Mouse (Mus musculus) embryonic facial prominence, embryonic 14.5 days (tissue): Measurements from ENCODE around the gene Ggn. TPM values are rescaled to one million over a fixed set of nuclear protein-coding genes. Genes with fewer than 3 reads are reported as not detected.
"Not testable (repeated sequence)": the region's sequence is repeated elsewhere in the genome, so short reads cannot be mapped to it uniquely, and the experiment has no call there.

ENCODE experiments used
- ATAC-seq: fragments of 200-750 bp; cut with Nextera tagmentation; 2 replicates; pipeline ENCODE4 v1.8.0; 2017; ENCODE audit warnings: low read depth, moderate number of reproducible peaks, moderate TSS enrichment
- DNase-seq: peaks from one replicate; pipeline ENCODE4 v3.0.0-alpha.2; 2015; ENCODE audit warnings: low spot score
- H3K27ac ChIP-seq: fragments of 300-500 bp; sonication (generic); replicated peaks from 2 replicates; pipeline ENCODE4 v1.5.1; 2014; ENCODE audit warnings: low read depth, mild to moderate bottlenecking, low read length, moderate library complexity
- H3K27me3 ChIP-seq: fragments of 300-500 bp; sonication (generic); replicated peaks from 2 replicates; pipeline ENCODE4 v1.6.1; 2014; ENCODE audit warnings: low read length; ENCODE audit not compliant: control insufficient read depth, insufficient read depth
- H3K36me3 ChIP-seq: fragments of 300-500 bp; sonication (generic); 2 replicates; pipeline ENCODE4 v1.6.1; 2014; ENCODE audit warnings: low read length, mixed read lengths; ENCODE audit not compliant: control insufficient read depth, insufficient read depth
- H3K4me1 ChIP-seq: fragments of 300-500 bp; sonication (generic); 2 replicates; pipeline ENCODE4 v1.6.1; 2014; ENCODE audit warnings: antibody characterized with exemption, low read length; ENCODE audit not compliant: control insufficient read depth, insufficient read depth
- H3K4me2 ChIP-seq: fragments of 300-500 bp; sonication (generic); 2 replicates; pipeline ENCODE4 v1.6.1; 2014; ENCODE audit warnings: low read depth, mild to moderate bottlenecking, low read length, moderate library complexity, mixed read lengths
- H3K4me3 ChIP-seq: fragments of 300-500 bp; sonication (generic); 2 replicates; pipeline ENCODE4 v1.5.1; 2014; ENCODE audit warnings: low read depth, mild to moderate bottlenecking, low read length
- H3K9ac ChIP-seq: fragments of 300-500 bp; sonication (generic); 2 replicates; pipeline ENCODE4 v1.6.1; 2014; ENCODE audit warnings: low read depth, mild to moderate bottlenecking, low read length, moderate library complexity, mixed read lengths
- H3K9me3 ChIP-seq: fragments of 300-500 bp; sonication (generic); 2 replicates; pipeline ENCODE4 v1.6.1; 2016; ENCODE audit warnings: low read length; ENCODE audit not compliant: control insufficient read depth
- WGBS: fragments of 180-500 bp; shearing (Covaris S2); extraction: QIAGEN DNeasy Blood & Tissue Kit; methylation state at CpG from one replicate; pipeline ENCODE4 v1.1.7; 2014; 5-methylcytosine and 5-hydroxymethylcytosine counted together
- polyA plus RNA-seq: library from polyadenylated mRNA; unstranded; fragments of >200 nt; fragmentation: Nextera tagmentation; extraction: Ambion mirVana; gene quantifications from 2 replicates; pipeline ENCODE4 v1.2.1, GENCODE M21; 2014

The Ggn gene
- polyA plus RNA-seq, 1 experiment from 2014 or later: 0.72 TPM

DNA sequence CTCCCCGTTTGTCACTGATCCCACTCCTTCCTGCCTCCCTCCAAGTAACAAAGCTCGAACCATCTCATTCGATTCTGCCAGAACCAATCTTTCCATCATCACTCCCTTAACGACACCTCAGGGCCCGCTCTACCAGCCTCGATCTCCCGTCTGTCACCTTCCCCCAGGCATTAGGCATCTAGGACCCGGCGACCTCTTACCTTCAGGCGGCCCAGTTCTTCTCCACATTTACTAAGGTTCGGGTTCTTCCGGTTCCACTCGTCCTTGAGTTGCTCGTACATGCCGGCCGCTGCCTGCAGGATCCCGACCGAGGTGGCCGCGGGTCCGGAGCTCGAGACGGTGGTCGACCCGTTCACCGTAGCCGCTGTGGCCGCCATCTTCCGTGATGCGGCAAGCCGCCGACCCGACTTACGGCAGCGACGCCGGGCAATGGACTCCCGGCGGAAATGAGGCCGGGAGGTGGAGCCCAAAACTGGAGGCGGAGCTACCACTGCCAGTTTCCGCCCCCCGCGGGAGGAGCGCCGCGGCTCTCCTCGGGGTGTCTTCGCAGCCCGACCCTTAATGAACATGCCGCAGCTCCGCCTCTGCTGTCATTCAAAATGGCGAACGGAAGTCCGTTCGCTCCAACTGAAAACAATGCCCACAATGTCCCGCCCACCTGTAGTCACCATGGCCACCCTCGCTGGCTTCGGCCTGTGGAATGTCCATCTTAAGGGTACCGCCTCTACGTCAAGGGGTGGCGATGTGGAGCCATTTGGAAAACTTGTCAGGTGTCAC is 10.3 kb downstream of the Ggn start, which contains the start of gene Psmd8:
TSS of gene Psmd8 (minus strand) at position 625 of the 777 bp plus-strand sequence.
- Histone ChIP-seq H3K4me1 (peaks cover 10% of the 10 kb centered on the region; the same call in 1 of the 2 replicates), H3K9me3 (no peaks in the 10 kb centered on the region), H3K9ac (peak within 1 kb of the TSS; percentile 89), H3K27ac (peak within 1 kb of the TSS; percentile 66), H3K4me2 (peak within 1 kb of the TSS; percentile 81), H3K36me3 (peaks cover 24% of the 10 kb centered on the region), H3K27me3 (no peaks in the 10 kb centered on the region), H3K4me3 (peak within 1 kb of the TSS; percentile 73)
- ATAC-seq (peak; percentile 97), DNase-seq (peak; percentile 99)
- WGBS: under 1% methylated on average over 62 of the region's 62 CpGs

GRCm38 (mm10) chr7:29180854-29181236 is 10.8 kb downstream of the Ggn start:
- peak overlapping the region; percentile 73 for H3K4me3 ChIP-seq
- WGBS: 38% methylated on average over 5 of the region's 5 CpGs
- H3K27ac ChIP-seq: no peak overlapping the region
- H3K9me3 ChIP-seq: no peaks in the 10 kb centered on the region
- ATAC-seq: peak; percentile 19
- no peaks in the 10 kb centered on the region for H3K27me3 ChIP-seq
- H3K9ac ChIP-seq: no peak overlapping the region
- H3K4me2 ChIP-seq: peak overlapping the region; percentile 81
- no peak for DNase-seq
- H3K36me3 ChIP-seq: peaks cover 18% of the 10 kb centered on the region; the same call in 1 of the 2 replicates
- peaks cover 10% of the 10 kb centered on the region; the same call in 1 of the 2 replicates for H3K4me1 ChIP-seq

GRCm38 (mm10) chr7:29181323-29181722 is 11.3 kb downstream of the Ggn start:
- 90% methylated on average over 4 of the region's 4 CpGs for WGBS
- H3K9ac ChIP-seq, H3K4me2 ChIP-seq, H3K27ac ChIP-seq, H3K27me3 ChIP-seq, ATAC-seq, DNase-seq, H3K9me3 ChIP-seq, H3K4me1 ChIP-seq, H3K4me3 ChIP-seq: not testable (repeated sequence)
- H3K36me3 ChIP-seq: peaks cover 14% of the 10 kb centered on the region; the same call in 1 of the 2 replicates

GRCm38 (mm10) chr7:29194230-29194629 is 24.2 kb downstream of the Ggn start:
- H3K4me3 ChIP-seq, ATAC-seq, H3K4me2 ChIP-seq, H3K4me1 ChIP-seq, H3K9ac ChIP-seq, H3K27ac ChIP-seq, H3K9me3 ChIP-seq, H3K27me3 ChIP-seq, H3K36me3 ChIP-seq, DNase-seq: not testable (repeated sequence)
- WGBS: 100% methylated on average over 1 of the region's 1 CpGs

GRCm38 (mm10) chr7:29202577-29202976 is 32.6 kb downstream of the Ggn start:
- Histone ChIP-seq H3K9ac (no peak overlapping the region), H3K9me3 (no peaks in the 10 kb centered on the region), H3K4me1 (no peaks in the 10 kb centered on the region), H3K27ac (no peak overlapping the region), H3K27me3 (no peaks in the 10 kb centered on the region), H3K4me3 (no peak overlapping the region), H3K4me2 (no peak overlapping the region), H3K36me3 (no peaks in the 10 kb centered on the region)
- DNase-seq: no peak
- ATAC-seq: no peak
- 82% methylated on average over 6 of the region's 6 CpGs for WGBS

- H3K27me3 ChIP-seq, H3K9me3 ChIP-seq, ATAC-seq, H3K36me3 ChIP-seq, H3K4me1 ChIP-seq: not testable (repeated sequence)
- Histone ChIP-seq H3K4me3 (peak overlapping the region; percentile 41), H3K9ac (peak overlapping the region; percentile 42; the same call in 1 of the 2 replicates), H3K27ac (peak overlapping the region; percentile 67), H3K4me2 (peak overlapping the region; percentile 58)
- DNase-seq: peak; percentile 13
- 21% methylated on average over 15 of the region's 15 CpGs for WGBS
Observed at GRCm38 (mm10) chr7:29211013-29211412, 41.0 kb downstream of the Ggn start.

DNA sequence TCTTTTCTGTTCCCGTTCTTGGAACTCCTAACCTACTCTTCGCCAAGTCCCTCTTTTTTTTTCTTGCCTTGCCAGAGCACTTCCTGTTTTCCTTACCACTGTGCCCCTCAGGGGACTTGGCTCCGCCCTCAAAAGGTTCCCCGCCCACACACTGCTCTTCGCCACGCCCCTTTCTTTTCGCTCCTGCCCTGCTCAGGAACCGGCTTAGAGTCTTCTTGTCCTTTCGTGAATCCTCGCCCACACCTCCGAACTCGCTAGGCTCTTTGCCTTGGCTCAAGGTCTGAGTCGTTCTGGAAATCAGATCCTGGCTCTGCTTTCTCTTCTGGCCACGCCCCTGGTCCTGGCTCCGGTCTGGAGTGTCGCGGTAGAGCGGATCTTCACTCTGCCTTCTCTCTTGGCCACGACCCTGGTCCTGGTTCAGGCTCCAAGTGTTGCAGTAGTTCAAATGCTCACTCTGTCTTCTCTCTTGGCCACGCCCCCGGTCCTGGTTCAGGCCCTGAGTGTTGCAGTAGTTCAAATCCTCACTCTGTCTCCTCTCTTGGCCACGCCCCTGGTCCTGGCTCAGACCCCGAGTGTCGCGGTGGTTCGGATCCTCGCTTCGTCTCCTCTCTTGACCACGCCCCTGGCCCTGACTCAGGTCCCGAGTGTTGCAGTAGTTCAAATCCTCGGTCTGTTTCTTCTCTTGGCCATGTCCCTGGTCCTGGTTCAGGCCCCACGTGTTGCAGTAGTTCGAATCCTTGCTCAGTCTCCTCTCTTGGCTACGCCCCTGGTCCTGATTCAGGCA is 41.6 kb downstream of the Ggn start:
- Histone ChIP-seq H3K27me3 (peaks cover 6% of the 10 kb centered on the region; the same call in 1 of the 2 replicates), H3K9me3 (no peaks in the 10 kb centered on the region), H3K36me3 (no peaks in the 10 kb centered on the region), H3K9ac (peak overlapping the region; percentile 42; the same call in 1 of the 2 replicates), H3K27ac (peak overlapping the region; percentile 67), H3K4me1 (0 out of 2 replicates have a peak, but pooled peaks cover 3% of the 10 kb centered on the region), H3K4me2 (peak overlapping the region; percentile 58), H3K4me3 (peak overlapping the region; percentile 41)
- ATAC-seq (peak; percentile 88), DNase-seq (peak; percentile 92)
- 3% methylated on average over 34 of the region's 34 CpGs for WGBS

DNA sequence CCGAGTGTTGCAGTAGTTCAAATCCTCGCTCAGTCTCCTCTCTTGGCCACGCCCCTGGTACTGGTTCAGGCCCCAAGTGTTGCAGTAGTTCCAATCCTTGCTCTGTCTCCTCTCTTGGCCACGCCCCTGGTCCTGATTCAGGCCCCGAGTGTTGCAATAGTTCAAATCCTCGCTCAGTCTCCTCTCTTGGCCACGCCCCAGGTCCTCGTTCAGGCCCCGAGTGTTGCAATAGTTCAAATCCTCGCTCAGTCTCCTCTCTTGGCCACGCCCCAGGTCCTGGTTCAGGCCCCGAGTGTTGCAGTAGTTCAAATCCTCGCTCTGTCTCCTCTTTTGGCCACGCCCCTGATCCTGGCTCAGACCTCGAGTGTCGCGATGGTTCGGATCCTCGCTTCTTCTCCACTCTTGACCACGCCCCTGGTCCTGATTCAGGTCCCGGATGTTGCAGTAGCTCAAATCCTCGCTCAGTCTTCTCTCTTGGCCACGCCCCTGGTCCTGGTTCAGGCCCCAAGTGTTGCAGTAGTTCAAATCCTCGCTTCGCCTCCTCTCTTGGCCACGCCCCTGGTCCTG is 42.3 kb downstream of the Ggn start:
- DNase-seq (no peak), ATAC-seq (no peak)
- Histone ChIP-seq H3K9ac (no peak overlapping the region), H3K27ac (no peak overlapping the region), H3K36me3 (no peaks in the 10 kb centered on the region), H3K4me2 (peak overlapping the region; percentile 58), H3K4me1 (0 out of 2 replicates have a peak, but pooled peaks cover 3% of the 10 kb centered on the region), H3K27me3 (peaks cover 6% of the 10 kb centered on the region; the same call in 1 of the 2 replicates), H3K9me3 (no peaks in the 10 kb centered on the region), H3K4me3 (no peak overlapping the region; the same call in 1 of the 2 replicates)
- 16% methylated on average over 26 of the region's 26 CpGs for WGBS
